Mouse (Mus musculus): ENCODE measurements around the gene Cd247. TPM values are rescaled to one million over a fixed set of nuclear protein-coding genes. Genes with fewer than 3 reads are reported as not detected.

Cd247 gene
- polyA plus RNA-seq, 2 experiments = 0.07 to 0.47 TPM

DNA sequence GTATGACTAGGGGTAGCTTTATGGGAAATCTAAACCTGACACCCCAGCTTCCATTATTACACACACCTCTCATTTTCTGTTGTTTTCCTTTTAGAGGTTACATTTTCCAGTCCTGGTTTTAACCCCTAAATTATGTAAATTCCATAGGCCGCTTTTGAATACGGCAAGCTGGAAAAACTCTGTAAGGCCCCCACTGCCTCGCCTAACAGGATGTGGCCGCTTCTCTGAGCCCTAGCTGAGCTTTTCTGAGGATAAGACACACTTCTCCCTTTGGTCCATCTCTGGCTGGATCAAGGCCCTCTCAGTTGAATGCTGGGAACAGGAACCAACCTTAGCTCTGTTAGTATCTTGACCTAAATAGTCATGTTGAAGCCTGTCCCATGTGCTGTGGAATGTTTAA, 15.7 kb downstream of the Cd247 start:
- Histone ChIP-seq H3K4me3 (ENCODE audit: insufficient read depth in 1 of 2, low read depth in 2 of 2, low read length in 2 of 2) (no peak overlapping the region), H3K9me3 (ENCODE audit: control insufficient read depth, low read length) (no peaks in the 10 kb centered on the region), H3K9ac (replicated peaks) (no peak overlapping the region), H3K27me3 (ENCODE audit: control insufficient read depth, insufficient read depth, low read length) (no peaks in the 10 kb centered on the region), H3K4me1 (replicated peaks; ENCODE audit: control insufficient read depth in 2 of 2, insufficient read depth in 2 of 2, low read length in 1 of 2) (no peaks in the 10 kb centered on the region), H3K27ac (no peak overlapping the region), H3K4me2 (ENCODE audit: low read depth) (no peak overlapping the region), H3K36me3 (replicated peaks; ENCODE audit: control insufficient read depth, insufficient read depth, low read depth) (no peaks in the 10 kb centered on the region)
- DNase-seq (ENCODE audit: low read depth in 3 of 3, low spot score in 3 of 3) (no peak), ATAC-seq (ENCODE audit: insufficient read depth) (no peak)
- 67% methylated on average over 4 of the region's 4 CpGs for WGBS (ENCODE audit: insufficient replicate concordance)
- no peak for TF ChIP-seq CTCF (IDR thresholded peaks at IDR 0.05; ENCODE audit: low read depth)
- no peak for TF ChIP-seq EP300 (IDR thresholded peaks at IDR 0.05; ENCODE audit: low read depth)

DNA sequence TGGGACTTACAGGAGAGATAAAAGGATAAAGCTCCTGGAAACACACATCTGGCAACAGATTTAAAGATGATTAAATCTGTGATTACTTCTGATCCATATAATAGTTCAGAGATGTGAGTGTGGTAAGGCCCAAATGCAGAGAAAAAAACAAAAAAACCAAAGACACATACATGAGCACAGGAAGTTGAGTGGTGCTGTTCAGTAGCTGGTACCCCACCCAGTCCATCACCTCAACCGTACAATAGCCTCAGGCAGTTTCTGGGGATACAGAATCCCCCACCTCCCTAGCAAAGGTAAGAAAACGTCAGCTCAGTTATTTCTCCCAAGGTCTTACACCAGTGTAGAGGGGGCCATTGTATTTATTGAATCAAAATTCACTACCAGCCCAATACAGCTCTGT, 22.2 kb downstream of the Cd247 start:
- ATAC-seq (ENCODE audit: insufficient read depth) (no peak), DNase-seq (ENCODE audit: low read depth in 3 of 3, low spot score in 3 of 3) (no peak)
- Histone ChIP-seq H3K36me3 (replicated peaks; ENCODE audit: control insufficient read depth, insufficient read depth, low read depth) (no peaks in the 10 kb centered on the region), H3K9ac (replicated peaks) (no peak overlapping the region), H3K4me1 (replicated peaks; ENCODE audit: control insufficient read depth in 2 of 2, insufficient read depth in 2 of 2, low read length in 1 of 2) (peaks cover 0 to 3% of the 10 kb centered on the region in 2 experiments; a peak in 1 of 4 replicates), H3K27ac (no peak overlapping the region), H3K9me3 (ENCODE audit: control insufficient read depth, low read length) (no peaks in the 10 kb centered on the region), H3K4me3 (ENCODE audit: insufficient read depth in 1 of 2, low read depth in 2 of 2, low read length in 2 of 2) (no peak overlapping the region), H3K27me3 (ENCODE audit: control insufficient read depth, insufficient read depth, low read length) (peaks cover 6% of the 10 kb centered on the region), H3K4me2 (ENCODE audit: low read depth) (no peak overlapping the region)
- 48% methylated on average over 2 of the region's 2 CpGs for WGBS (ENCODE audit: insufficient replicate concordance)
- TF ChIP-seq EP300 (IDR thresholded peaks at IDR 0.05; ENCODE audit: low read depth) = no peak
- TF ChIP-seq CTCF (IDR thresholded peaks at IDR 0.05; ENCODE audit: low read depth) = no peak

DNA sequence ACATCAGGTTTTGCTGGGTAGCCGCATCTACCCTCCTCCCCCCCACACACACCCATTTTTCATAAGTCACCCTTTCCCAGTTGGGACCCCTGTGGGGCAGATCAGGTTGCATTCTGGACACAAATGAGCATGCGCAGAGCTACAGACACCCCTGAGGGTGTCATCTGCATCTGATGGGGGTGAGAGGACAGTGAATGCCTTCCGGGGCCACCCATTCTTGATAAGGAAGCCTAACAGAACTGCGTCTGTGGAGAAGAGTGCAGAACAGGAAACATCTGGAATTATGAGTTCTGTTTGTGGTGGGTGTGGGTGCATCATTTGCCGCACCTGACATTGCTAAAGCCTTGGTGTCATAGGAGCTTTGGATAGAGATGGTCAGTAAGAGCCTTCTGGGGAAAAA, 22.7 kb downstream of the Cd247 start:
- H3K4me2 ChIP-seq (ENCODE audit: low read depth) = no peak overlapping the region
- H3K27ac ChIP-seq = no peak overlapping the region
- DNase-seq (ENCODE audit: low read depth in 3 of 3, low spot score in 3 of 3) = no peak
- ATAC-seq (ENCODE audit: insufficient read depth) = no peak
- TF ChIP-seq CTCF (IDR thresholded peaks at IDR 0.05; ENCODE audit: low read depth) (no peak), EP300 (IDR thresholded peaks at IDR 0.05; ENCODE audit: low read depth) (no peak)
- no peaks in the 10 kb centered on the region for H3K36me3 ChIP-seq (replicated peaks; ENCODE audit: control insufficient read depth, insufficient read depth, low read depth)
- H3K4me3 ChIP-seq (ENCODE audit: insufficient read depth in 1 of 2, low read depth in 2 of 2, low read length in 2 of 2) = no peak overlapping the region
- H3K9ac ChIP-seq (replicated peaks) = no peak overlapping the region
- WGBS (ENCODE audit: insufficient replicate concordance) = 19% methylated on average over 5 of the region's 5 CpGs
- no peaks in the 10 kb centered on the region for H3K9me3 ChIP-seq (ENCODE audit: control insufficient read depth, low read length)
- peaks cover 0 to 3% of the 10 kb centered on the region in 2 experiments; a peak in 1 of 4 replicates for H3K4me1 ChIP-seq (replicated peaks; ENCODE audit: control insufficient read depth in 2 of 2, insufficient read depth in 2 of 2, low read length in 1 of 2)
- H3K27me3 ChIP-seq (ENCODE audit: control insufficient read depth, insufficient read depth, low read length) = peaks cover 6% of the 10 kb centered on the region

DNA sequence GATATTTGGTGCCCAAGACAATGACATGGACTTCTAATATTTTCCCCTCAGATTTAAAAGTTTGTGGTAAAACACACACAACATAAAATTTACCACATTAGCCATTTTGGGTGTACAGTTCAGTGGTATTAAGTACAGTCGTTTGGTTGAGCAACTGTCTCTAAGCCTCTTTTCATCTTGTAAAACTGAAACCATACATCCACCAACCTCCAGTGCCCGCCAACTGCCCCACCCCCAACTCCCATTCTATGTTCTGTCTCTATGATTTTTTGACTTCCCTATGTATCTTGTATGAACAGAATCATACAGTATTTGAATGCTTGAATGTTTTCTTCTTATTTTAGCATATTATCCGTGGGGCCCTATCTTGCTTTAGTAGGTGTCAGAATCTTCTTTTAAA, 24.3 kb downstream of the Cd247 start:
- TF ChIP-seq CTCF (IDR thresholded peaks at IDR 0.05; ENCODE audit: low read depth) = no peak
- no peak for TF ChIP-seq EP300 (IDR thresholded peaks at IDR 0.05; ENCODE audit: low read depth)
- no peak overlapping the region for H3K9ac ChIP-seq (replicated peaks)
- H3K9me3 ChIP-seq (ENCODE audit: control insufficient read depth, low read length) = no peaks in the 10 kb centered on the region
- peaks cover 10 to 14% of the 10 kb centered on the region in 2 experiments for H3K4me1 ChIP-seq (replicated peaks; ENCODE audit: control insufficient read depth in 2 of 2, insufficient read depth in 2 of 2, low read length in 1 of 2)
- H3K36me3 ChIP-seq (replicated peaks; ENCODE audit: control insufficient read depth, insufficient read depth, low read depth) = no peaks in the 10 kb centered on the region
- WGBS (ENCODE audit: insufficient replicate concordance) = 59% methylated on average over 3 of the region's 3 CpGs
- H3K4me3 ChIP-seq (ENCODE audit: insufficient read depth in 1 of 2, low read depth in 2 of 2, low read length in 2 of 2) = no peak overlapping the region
- H3K27ac ChIP-seq = no peak overlapping the region
- peaks cover 6% of the 10 kb centered on the region for H3K27me3 ChIP-seq (ENCODE audit: control insufficient read depth, insufficient read depth, low read length)
- no peak overlapping the region for H3K4me2 ChIP-seq (ENCODE audit: low read depth)
- no peak for DNase-seq (ENCODE audit: low read depth in 3 of 3, low spot score in 3 of 3)
- ATAC-seq (ENCODE audit: insufficient read depth) = no peak

DNA sequence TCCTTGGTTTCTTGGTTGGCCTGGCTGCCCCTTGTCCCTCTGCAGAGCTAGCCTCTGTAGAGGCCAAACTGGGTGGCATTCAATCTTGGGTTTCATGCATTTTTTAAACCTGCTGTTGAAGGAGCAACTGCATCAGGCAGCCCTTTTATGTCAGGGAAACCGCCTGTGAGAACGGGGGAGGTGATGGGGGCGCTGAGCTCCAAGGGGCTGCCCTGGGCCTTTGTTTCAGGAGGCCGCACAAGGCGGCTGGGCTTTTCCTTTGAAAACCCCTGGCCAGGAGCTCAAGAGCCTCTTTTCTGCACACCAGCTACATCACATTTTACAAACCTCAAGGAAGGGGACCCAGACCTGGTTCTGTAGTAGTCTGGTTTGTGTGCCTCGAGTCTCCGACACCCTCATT, 25.6 kb downstream of the Cd247 start:
- Histone ChIP-seq H3K36me3 (replicated peaks; ENCODE audit: control insufficient read depth, insufficient read depth, low read depth) (no peaks in the 10 kb centered on the region), H3K27ac (no peak overlapping the region), H3K9ac (replicated peaks) (no peak overlapping the region), H3K9me3 (ENCODE audit: control insufficient read depth, low read length) (no peaks in the 10 kb centered on the region), H3K4me2 (ENCODE audit: low read depth) (no peak overlapping the region), H3K4me3 (ENCODE audit: insufficient read depth in 1 of 2, low read depth in 2 of 2, low read length in 2 of 2) (no peak overlapping the region), H3K27me3 (ENCODE audit: control insufficient read depth, insufficient read depth, low read length) (peaks cover 6% of the 10 kb centered on the region), H3K4me1 (replicated peaks; ENCODE audit: control insufficient read depth in 2 of 2, insufficient read depth in 2 of 2, low read length in 1 of 2) (peaks cover 23 to 25% of the 10 kb centered on the region in 2 experiments)
- ATAC-seq (ENCODE audit: insufficient read depth) (no peak), DNase-seq (ENCODE audit: low read depth in 3 of 3, low spot score in 3 of 3) (no peak)
- TF ChIP-seq EP300 (IDR thresholded peaks at IDR 0.05; ENCODE audit: low read depth) (no peak), CTCF (IDR thresholded peaks at IDR 0.05; ENCODE audit: low read depth) (no peak)
- 61% methylated on average over 7 of the region's 7 CpGs for WGBS (ENCODE audit: insufficient replicate concordance)

All from liver, embryonic 14.5 days (tissue).